Mouse (Mus musculus) retina, postnatal 1 day (tissue): Measurements from ENCODE around the gene Srd5a1.

Experiments
- DNase-seq: peaks from one replicate; pipeline ENCODE4 v3.0.0-alpha.2; 2012

Srd5a1 gene

DNA sequence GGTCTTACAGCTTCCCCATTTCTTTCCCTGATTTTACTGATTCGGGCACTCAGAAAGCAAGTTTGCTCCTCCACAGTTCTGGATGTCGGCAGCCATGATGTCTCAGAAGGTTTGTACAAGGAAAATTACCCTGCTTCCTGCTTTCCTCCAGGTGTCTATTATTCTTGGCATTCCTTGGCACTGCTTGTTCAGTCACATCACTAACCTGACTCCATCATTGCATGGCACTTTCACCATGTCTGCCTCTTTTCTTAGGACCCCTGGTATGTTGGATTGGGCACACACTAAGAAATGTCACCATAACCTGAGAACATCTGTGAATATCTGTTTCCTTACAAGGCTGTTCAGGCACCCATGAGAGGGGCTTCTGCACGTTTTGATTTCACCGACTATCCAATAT, 75.2 kb downstream of the Srd5a1 start:
- DNase-seq, result no peak

GRCm38 (mm10) chr13:69534654-69535551, 76.3 kb downstream of the Srd5a1 start:
- DNase-seq, result peak; percentile 98

DNA sequence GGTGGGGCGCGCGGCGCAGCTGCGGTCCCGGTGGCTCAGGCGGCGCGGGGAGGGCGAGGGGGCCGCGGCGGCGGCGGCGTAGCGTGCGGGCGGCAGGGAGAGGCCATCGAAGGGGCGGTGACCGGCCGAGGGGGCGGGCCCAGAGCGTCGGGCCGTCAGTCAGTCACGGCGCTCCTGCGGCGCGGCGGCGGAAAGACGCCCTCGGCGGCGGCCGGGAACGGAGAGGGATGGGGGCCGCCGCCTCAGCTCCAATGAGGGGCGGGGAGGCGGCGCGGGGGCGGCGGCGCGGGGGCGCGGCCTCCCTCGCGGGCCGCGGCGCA, 76.9 kb downstream of the Srd5a1 start, which contains the start of gene Tent4a:
Gene Tent4a, minus strand, starts transcription at position 284 of the 320 bp plus-strand sequence.
- no peak for DNase-seq

DNA sequence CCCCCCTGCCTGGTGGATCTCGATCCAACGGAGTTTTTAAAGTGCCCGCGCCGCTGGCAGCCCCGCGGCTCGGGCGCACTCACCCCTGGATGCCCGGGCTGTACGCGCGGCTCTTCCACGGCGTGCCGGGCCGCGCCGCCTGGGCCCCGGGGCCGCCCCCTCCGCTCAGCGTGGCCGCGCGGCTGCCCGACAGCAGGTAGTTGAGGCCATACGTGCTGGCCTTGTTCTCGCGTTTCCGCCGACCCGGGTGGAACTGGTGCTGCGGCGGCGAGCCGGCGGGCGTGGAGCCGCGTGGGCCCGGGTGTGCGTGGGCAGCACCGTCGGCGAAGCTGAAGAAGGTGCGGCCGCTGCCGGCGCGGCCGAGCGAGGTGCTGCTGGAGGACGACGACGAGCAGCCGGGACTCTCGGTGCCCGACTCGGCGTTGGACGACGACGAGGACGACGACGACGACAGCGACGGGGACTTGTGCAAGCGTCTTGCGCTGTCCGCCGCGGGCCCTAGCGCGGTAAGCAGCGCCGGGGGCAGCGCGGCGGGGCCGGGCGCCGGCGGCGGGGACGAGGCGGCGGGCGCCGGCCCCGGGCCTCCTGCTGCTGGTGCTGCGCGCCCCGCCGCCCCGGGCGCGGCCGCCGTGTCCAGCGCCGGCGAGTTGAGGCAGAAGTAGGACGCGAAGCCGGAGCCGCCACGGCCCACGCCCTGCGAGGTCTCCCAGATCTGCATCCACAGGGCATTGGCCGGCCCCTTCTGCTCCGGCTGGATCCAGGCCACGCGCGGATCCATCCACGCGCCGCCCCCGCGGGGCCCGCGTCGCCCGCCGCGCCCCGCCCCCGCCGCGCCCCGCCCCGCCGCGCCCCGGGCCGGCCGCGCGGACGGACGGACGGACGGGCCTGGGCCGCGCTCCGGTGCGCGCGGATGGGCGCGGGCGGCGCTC, 77.6 kb downstream of the Srd5a1 start, which contains the start of gene Nsun2:
Gene Nsun2, plus strand, starts transcription at position 342 of the 929 bp plus-strand sequence.
- peak; percentile 75 for DNase-seq

GRCm38 (mm10) chr13:69532893-69533404, 78.3 kb downstream of the Srd5a1 start:
- DNase-seq, result no peak

DNA sequence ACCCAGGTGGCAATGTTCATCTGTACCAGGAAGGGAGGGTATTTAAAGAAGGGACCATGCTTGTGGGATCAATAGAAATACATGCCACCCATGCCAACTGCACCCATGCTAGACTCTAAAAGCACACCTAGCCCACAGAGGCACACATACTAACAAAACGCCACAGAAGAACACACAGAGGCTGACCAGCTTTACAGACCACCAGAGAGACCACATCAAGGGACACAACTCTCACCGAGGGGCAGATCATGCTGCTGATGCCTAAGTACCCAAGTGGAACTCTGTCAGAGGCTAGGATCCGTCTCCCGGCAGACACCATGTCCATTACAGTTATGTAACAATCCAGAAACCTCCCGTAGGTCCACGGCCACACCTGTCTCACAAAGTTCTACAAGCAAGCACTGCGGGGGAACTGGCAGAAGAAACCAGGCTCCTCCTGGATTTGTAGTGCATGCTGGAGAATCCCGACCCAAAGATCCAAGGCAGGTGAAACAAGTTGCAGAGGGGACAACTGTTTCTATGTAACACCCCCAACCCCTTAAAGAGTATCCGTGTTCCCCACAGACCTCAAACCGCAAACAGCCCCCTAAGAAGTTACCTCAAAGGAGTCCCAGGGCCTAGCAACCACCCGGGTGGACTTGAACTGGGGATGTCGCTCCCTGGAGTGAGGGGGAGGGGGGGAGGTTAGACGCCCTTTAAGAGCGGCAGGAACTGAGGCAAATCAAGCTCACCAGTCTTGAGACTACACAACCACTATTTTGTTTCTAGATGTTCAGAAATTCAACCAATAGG, 78.9 kb downstream of the Srd5a1 start:
- DNase-seq, result no peak

DNA sequence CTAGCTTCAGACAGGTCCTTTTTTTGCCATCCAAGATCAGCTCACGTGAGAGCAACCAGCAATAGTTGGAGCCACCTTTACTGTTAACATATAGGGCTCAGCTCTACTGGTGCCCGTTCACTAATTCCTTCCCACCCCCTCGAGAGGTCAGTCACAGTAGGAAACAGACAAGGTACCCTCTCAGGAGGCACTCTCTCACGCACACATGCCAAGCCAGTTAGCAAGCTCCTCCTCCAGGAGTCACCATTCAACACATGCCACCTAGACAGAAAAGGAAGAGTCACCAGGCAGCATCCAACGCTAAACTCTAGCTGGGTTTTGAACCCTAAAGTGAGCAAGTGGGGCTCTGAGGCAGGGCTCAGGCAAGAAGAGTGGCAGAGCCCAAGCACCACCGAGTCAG, 79.8 kb downstream of the Srd5a1 start:
- DNase-seq, result no peak

DNA sequence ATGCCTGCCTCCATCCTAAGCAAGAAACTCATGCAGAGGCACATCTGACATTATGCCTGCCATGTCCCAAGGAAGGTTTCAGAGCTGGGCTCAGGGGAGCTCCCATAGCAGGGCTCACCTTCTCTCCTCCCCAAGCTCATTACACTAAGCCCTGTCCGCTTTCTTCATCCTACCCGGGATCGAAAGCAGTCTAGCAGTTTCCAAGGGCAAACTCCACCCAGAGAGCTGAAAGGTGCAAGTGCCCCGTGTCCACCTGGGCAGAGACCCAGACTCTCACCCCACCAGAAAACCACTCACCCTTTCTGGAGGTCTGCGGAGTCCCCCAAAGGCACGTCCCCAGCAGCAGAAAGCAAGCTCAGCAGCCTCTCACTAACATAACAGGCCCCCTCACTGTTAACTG, 80.3 kb downstream of the Srd5a1 start:
- DNase-seq, result no peak

- no peak for DNase-seq
These were observed 81.1 kb downstream of the Srd5a1 start for GRCm38 (mm10) chr13:69530156-69530555.

GRCm38 (mm10) chr13:69528531-69528930, 82.7 kb downstream of the Srd5a1 start:
- no peak for DNase-seq

GRCm38 (mm10) chr13:69525867-69526266, 85.4 kb downstream of the Srd5a1 start:
- no peak for DNase-seq

GRCm38 (mm10) chr13:69524158-69524530, 87.1 kb downstream of the Srd5a1 start:
- no peak for DNase-seq
